Mouse (Mus musculus): ENCODE measurements at regions not wholly inside any gene's neighbourhood (a gene's known extent, or its start where the extent isn't known, plus 50 kb on each side); places are given as distances from the start of the nearest gene placed in this dataset.

DNA sequence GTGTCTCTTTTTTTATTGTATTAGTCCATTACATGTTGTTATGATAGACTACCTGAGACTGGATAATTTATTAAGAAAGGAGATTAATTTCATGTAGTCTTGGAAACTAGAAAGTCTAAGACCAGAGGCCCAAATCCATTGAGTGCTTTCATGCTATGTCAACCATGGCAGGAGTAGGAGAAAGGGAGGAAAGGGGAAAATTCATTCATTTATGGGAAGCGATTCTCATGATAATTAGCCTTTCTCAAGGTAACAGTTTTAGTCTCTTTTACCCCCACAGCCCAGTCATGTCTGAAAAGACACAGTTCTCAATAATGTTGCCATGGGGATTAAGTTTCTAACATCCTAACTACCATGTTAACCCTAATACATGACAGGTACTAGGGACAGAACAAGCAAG, 292.8 kb upstream of the Gm6657 start:
- TF ChIP-seq CTCF (IDR thresholded peaks at IDR 0.05; ENCODE audit: low read depth, low read length) (no peak), TAL1 (conservative IDR thresholded peaks at IDR 0.05; ENCODE audit: low read depth, low read length) (no peak), POLR2AphosphoS5 (IDR thresholded peaks at IDR 0.05; ENCODE audit: insufficient replicate concordance, low read depth, low read length) (no peak)
